ENCODE assay signal across 12 mouse cellular contexts in the genomic region with DNA sequence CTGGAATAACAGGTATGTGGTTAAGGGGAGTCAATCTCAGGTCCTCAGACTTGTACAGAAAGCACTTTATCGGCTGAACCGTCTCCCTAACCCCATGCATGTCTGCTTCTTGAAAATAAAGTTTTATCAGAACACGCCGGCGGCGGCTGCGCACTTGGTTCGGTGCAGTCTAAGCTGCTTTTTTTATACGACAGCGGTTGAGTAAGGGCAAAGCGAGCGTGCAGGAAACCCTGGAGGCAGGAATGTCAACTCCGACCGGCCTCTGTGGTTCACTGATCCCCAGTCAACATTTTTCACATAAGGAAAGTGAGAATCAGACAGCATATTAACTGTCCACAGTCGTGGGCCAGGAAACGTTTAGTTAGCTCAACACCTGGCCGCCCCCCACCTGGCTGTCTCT.
DNase-seq lines count a peak whose midpoint lies in the region; ATAC-seq and TF ChIP-seq lines count a peak whose summit lies in the region.
"Had no signal": no experiment of that assay in that cellular context is flagged by ENCODE, and none has a peak within 500 bp of the region (broad histone marks: within the 10 kb centered on the region; RNA-seq: fewer than 3 reads in every experiment).

No protein-coding gene starts in this region.

- no peak overlapping the region for H3K4me3 ChIP-seq in lung, embryonic 14.5 days (ENCODE audit: low read depth, low read length)
- H3K4me3 ChIP-seq in kidney, embryonic 14.5 days (ENCODE audit: low read length): no peak overlapping the region
- no peak overlapping the region for H3K4me3 ChIP-seq in neural tube, embryonic 11.5 days (ENCODE audit: low read depth, low read length)
- H3K4me3 ChIP-seq: heart, embryonic 13.5 days; midbrain, embryonic 12.5 days had no signal

- TF ChIP-seq CTCF in lung, embryonic 14.5 days (IDR thresholded peaks at IDR 0.05; ENCODE audit: low read depth): peak; percentile 51
- TF ChIP-seq CTCF in brain, embryonic 14.5 days (IDR thresholded peaks at IDR 0.05; ENCODE audit: borderline replicate concordance, extremely low read depth, insufficient read depth, insufficient read length): 0 out of 2 replicates have a peak, but pooled peaks have one; percentile 4

- no peaks in the 10 kb centered on the region for H3K9me3 ChIP-seq in lung, embryonic 14.5 days (ENCODE audit: low read depth, low read length)
- H3K9me3 ChIP-seq in kidney, embryonic 14.5 days (ENCODE audit: control insufficient read depth, low read length): no peaks in the 10 kb centered on the region
- no peaks in the 10 kb centered on the region for H3K9me3 ChIP-seq in neural tube, embryonic 11.5 days (ENCODE audit: control insufficient read depth, low read length)
- H3K9me3 ChIP-seq: G1E; heart, embryonic 13.5 days; midbrain, embryonic 12.5 days had no signal

- H3K4me2 ChIP-seq in lung, embryonic 14.5 days: no peak overlapping the region
- H3K4me2 ChIP-seq in kidney, embryonic 14.5 days (replicated peaks; ENCODE audit: low read depth, low read length): peak overlapping the region; percentile 29; the same call in 1 of the 2 replicates
- H3K4me2 ChIP-seq in neural tube, embryonic 11.5 days (ENCODE audit: low read depth): no peak overlapping the region
- H3K4me2 ChIP-seq: heart, embryonic 13.5 days; midbrain, embryonic 12.5 days had no signal

- ATAC-seq in lung, embryonic 14.5 days (ENCODE audit: insufficient read depth): peak; percentile 54
- ATAC-seq in kidney, embryonic 14.5 days (ENCODE audit: low FRiP score, low TSS enrichment): peak; percentile 64
- no peak for ATAC-seq in neural tube, embryonic 11.5 days (ENCODE audit: insufficient read depth, low FRiP score, low TSS enrichment)

- H3K9ac ChIP-seq in lung, embryonic 14.5 days: no peak overlapping the region
- no peak overlapping the region for H3K9ac ChIP-seq in kidney, embryonic 14.5 days (ENCODE audit: low read depth, low read length)
- H3K9ac ChIP-seq in neural tube, embryonic 11.5 days (ENCODE audit: low read length): no peak overlapping the region
- H3K9ac ChIP-seq: heart, embryonic 13.5 days; midbrain, embryonic 12.5 days had no signal

- H3K36me3 ChIP-seq in lung, embryonic 14.5 days (ENCODE audit: insufficient read depth): no peaks in the 10 kb centered on the region
- H3K36me3 ChIP-seq in kidney, embryonic 14.5 days (ENCODE audit: control insufficient read depth, insufficient read depth, low read length): no peaks in the 10 kb centered on the region
- H3K36me3 ChIP-seq in neural tube, embryonic 11.5 days (ENCODE audit: control insufficient read depth, insufficient read depth, low read length): no peaks in the 10 kb centered on the region
- H3K36me3 ChIP-seq: G1E; heart, embryonic 13.5 days had no signal

- H3K4me1 ChIP-seq in lung, embryonic 14.5 days (ENCODE audit: insufficient read depth): no peaks in the 10 kb centered on the region
- peaks cover 43% of the 10 kb centered on the region for H3K4me1 ChIP-seq in kidney, embryonic 14.5 days (ENCODE audit: control insufficient read depth, insufficient read depth, low read length)
- H3K4me1 ChIP-seq in neural tube, embryonic 11.5 days (ENCODE audit: control insufficient read depth, insufficient read depth, low read length): peaks cover 4% of the 10 kb centered on the region; the same call in 1 of the 2 replicates
- H3K4me1 ChIP-seq: heart, embryonic 13.5 days had no signal

- H3K27me3 ChIP-seq in lung, embryonic 14.5 days (ENCODE audit: insufficient read depth, low read length): no peaks in the 10 kb centered on the region
- H3K27me3 ChIP-seq in kidney, embryonic 14.5 days (ENCODE audit: control insufficient read depth, insufficient read depth, low read length): no peaks in the 10 kb centered on the region
- no peaks in the 10 kb centered on the region for H3K27me3 ChIP-seq in neural tube, embryonic 11.5 days (ENCODE audit: control insufficient read depth, insufficient read depth, low read length)
- H3K27me3 ChIP-seq: midbrain, embryonic 12.5 days had no signal

- no peak overlapping the region for H3K27ac ChIP-seq in lung, embryonic 14.5 days (ENCODE audit: low read depth)
- H3K27ac ChIP-seq in kidney, embryonic 14.5 days (ENCODE audit: low read depth, low read length): peak overlapping the region; percentile 74
- no peak overlapping the region for H3K27ac ChIP-seq in neural tube, embryonic 11.5 days (ENCODE audit: low read depth, low read length)
- H3K27ac ChIP-seq: heart, embryonic 13.5 days; midbrain, embryonic 12.5 days had no signal

- no peak for DNase-seq in lung, embryonic 14.5 days
- DNase-seq in lung, postnatal 36 days: no peak
- DNase-seq in brain, embryonic 14.5 days (ENCODE audit: low read depth): no peak
- peak; percentile 54 for DNase-seq in neural tube, embryonic 11.5 days (ENCODE audit: low spot score)
- no peak for DNase-seq in right cerebral cortex, postnatal 14 days
- no peak for DNase-seq in ovary, postnatal 10 days (ENCODE audit: low spot score)
- DNase-seq in spleen, postnatal 10 days (ENCODE audit: low spot score in 2 of 2): no peak
- DNase-seq: right cerebral cortex, postnatal 25 days had no signal

- TF ChIP-seq POLR2A in brain, embryonic 14.5 days (IDR thresholded peaks at IDR 0.05; ENCODE audit: borderline replicate concordance, extremely low read depth, insufficient read depth, insufficient read length, poor library complexity, severe bottlenecking): no peak

- 42% methylated on average over 17 of the region's 17 CpGs for WGBS in lung, embryonic 14.5 days
- 24% methylated on average over 17 of the region's 17 CpGs for WGBS in kidney, embryonic 14.5 days
- 68% methylated on average over 17 of the region's 17 CpGs for WGBS in neural tube, embryonic 11.5 days
